Mouse (Mus musculus): ENCODE results near the gene Btla.
A peak's percentile ranks its signal among the peaks of the same experiment; 100 is the strongest.

The Btla gene

DNA sequence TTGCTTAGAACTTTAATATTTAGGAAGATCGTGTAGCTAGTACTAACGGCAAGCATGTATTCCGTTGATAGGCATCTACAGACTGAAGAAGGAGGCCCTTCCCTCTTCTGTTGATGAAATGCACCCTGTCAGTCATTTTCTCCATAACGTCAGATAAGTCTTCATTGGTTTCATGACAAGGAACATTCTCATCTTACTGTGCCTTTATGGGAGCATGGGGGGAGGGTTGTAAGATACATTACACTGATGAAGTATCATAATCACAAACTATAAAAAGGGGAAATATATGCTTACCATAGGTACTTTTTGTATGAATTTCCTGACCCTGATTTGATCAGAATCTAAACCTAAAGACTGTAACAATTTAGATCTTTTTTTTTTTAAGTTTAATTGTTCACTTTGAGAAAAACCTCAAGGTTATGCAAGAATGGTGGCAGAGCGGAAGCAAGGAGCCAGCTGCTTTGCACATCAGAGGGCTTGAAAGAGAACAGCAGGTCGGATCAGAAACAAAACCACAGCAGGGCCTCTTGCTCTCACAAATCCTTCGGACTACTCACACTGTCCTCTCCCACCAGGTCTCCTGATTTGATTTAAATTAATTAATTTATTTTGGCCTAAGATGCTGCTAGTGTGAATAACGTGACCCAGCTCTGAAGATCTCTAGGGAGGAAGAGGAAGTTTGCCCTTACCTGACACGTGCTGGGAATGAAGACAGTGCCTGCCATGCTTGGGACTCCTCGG lies at the start of gene Btla:
TSS of gene Btla (plus strand) at position 668 of the 741 bp plus-strand sequence.
- DNase-seq (ENCODE audit: low spot score in 2 of 2), result peak; percentile 19 to 20

DNA sequence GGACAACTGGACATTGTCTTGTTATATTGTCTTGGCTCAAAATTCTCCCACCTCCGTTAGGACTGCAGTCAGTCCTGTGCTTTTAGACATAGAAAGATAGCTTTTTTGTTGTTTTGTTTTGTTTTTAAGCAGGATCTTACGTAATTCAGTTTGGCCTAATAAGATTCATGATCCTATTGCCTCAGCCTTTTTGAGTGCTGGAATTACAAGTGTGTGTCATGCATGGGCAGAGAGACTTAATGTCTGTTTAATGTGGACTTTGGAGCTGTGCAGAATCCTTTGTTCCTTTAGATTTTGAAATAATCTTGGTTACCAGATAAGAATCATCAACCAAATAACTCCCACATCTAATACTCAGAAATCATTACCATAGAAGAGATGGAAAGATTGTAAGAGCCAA lies 45.6 kb upstream of the Btla start:
- no peak for DNase-seq (ENCODE audit: low spot score in 2 of 2)

DNA sequence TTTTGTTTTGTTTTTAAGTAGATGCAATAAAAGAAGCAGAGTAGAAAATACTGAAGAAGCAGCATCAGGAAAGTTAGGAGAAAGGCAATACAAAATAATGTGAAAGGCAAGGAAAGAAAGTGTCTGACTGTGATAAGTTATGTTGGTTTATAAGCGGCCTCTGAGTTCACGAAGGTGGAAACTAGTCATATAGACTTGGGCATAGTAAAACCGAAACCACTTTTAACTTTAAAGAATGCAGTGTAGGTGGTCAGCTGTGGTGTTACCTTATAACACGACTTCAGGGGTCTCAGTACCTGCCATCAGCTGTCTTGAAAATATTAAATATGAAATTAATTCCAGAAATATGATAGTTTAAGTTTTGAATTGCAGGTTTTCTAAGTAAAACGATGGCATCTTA lies 42.3 kb upstream of the Btla start:
- DNase-seq (ENCODE audit: low spot score in 2 of 2), result no peak

DNA sequence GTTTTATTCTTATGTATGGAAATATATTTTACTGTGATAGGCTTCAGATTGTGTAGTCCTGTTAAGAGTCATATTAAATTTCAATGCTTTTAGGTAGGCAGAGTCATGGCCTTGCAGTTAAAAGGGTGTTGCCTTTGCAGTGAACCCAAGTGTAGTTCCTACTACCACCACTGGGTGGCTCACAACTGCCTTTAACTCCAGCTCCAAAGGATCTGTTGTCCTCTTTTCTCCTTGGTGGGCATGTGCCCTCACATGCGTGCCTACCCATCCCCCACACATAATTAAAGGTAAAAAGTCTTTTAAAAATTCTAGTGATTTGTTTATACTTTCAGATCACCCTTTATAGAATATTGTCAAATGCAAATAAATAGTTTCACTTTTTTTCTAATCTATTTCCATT lies 31.5 kb upstream of the Btla start:
- peak; percentile 21 to 66 for DNase-seq (ENCODE audit: low spot score in 2 of 2)

DNA sequence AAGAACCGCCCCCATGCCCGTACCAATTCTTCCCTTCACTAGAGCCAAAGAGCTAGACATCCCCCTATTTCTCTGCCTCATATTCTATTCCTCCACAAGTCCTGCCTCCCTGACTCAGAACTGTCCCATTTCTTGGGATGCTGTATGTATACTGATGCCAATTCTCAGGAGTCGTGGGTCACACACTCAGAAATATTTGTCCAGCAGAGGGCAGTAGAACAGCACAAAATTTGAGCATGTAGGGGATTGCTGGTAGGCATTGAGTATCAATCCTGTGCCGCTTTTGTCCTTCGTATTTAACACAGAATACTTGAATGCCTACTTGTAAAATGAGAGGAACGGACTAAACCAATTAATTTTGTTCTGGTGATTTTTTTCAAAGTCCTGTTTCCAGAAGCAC lies 27.3 kb upstream of the Btla start:
- DNase-seq (ENCODE audit: low spot score in 2 of 2), result peak in 1 of 2 experiments; percentile 52

DNA sequence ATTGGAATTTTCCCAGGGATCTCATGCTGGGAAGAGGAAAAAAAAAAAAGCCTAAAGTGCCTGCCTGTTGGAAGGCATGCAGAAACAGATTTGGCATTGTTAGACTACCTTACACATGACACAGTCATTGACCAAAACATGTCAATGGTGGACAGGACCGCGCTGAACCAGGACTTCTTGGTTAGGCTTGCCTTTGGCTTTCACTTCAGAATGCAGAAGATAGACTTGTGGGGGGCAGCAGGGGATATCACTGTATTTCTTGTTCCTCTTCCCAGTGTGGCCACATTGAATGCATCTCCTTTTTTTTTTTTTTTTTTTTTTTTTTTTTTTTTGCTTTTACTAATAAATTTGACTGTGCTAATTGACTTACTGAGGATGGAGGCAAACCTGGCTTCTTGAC lies 22.7 kb upstream of the Btla start:
- DNase-seq (ENCODE audit: low spot score in 2 of 2), result no peak

DNA sequence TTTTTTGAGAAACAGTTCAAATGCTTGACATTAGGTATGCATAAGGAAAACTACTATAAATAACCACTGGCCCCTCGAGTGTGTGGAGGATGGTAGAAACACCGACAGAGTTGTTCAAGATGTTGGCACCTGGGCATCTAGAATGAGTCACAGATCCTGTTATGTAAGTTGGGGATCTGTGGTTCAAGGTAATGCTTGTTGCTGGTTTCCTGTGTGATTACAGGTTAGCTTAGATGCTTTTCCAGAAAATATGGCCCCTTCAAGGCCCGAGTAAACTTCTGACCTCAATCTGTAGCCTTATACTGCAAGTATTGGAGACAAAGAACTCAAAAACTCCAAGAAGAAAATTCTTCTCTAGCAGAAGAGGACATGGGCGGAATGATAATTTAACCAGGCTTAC lies 19.7 kb upstream of the Btla start:
- no peak for DNase-seq (ENCODE audit: low spot score in 2 of 2)

DNA sequence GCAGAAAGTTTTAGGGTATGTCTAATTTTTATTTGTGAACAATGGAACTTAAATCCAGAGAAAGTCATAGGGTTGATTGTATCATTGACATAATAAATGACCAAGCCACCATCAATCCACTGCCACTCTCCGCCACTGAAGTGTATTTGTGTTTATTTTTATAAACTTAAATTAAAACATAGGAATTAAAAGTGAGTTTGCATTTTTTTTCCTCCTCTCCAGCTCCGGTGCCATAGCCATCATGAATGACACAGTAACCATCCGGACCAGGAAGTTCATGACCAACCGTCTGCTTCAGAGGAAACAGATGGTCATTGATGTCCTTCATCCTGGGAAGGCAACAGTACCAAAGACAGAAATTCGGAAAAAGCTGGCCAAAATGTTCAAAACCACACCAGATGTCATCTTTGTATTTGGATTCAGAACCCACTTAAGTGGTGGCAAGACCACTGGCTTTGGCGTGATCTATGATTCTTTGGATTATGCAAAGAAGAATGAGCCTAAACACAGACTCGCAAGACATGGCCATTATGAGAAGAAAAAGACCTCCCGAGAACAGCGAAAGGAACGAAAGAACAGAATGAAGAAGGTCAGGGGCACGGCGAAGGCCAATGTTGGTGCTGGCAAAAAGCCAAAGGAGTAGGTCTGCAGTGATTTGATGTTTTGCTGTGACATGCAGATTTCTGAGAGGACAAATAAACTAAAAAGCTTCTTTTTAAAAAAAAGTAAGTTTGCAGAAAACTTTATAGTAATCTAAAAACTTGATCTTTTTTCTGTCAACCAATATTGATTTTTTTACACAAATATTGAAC lies 19.1 kb upstream of the Btla start:
- DNase-seq (ENCODE audit: low spot score in 2 of 2), result no peak

DNA sequence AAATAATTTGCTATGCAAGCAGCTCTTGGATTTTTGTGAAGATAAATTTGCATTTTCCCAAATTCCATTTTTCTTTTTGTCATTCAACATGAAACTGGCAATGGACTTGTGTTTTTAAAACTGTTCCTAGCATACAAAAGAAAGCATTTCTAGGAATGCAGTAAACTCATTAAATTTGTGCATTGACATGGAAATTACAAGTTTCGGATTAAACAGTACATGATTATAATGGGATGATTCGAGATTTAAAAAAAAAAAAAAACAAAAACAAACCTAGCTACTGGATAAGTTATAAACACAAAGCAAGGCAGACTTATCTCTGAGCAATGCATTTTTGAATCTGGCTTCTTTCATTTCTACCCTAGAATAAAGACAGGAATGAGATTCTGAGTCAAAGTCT lies 2.1 kb upstream of the Btla start:
- DNase-seq (ENCODE audit: low spot score in 2 of 2), result no peak

DNA sequence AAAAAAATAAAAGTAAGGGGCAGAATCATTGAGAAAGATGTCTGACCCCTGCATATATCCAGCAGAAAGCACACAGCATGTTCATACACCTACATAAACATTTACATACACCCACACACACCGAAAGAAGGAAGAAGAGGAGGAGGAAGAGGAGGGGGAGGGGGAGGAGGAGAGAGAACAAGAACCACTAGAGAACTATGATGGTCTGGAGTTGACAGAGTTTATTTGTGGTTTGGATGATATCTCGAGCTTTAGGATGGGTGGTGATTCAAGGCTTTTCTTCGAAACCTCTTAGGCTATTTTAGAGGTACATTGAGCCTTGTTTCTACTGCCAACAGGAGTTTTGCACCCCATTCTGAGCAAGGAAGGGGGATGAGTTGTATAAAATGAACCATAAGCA lies 1.3 kb upstream of the Btla start:
- no peak for DNase-seq (ENCODE audit: low spot score in 2 of 2)

DNA sequence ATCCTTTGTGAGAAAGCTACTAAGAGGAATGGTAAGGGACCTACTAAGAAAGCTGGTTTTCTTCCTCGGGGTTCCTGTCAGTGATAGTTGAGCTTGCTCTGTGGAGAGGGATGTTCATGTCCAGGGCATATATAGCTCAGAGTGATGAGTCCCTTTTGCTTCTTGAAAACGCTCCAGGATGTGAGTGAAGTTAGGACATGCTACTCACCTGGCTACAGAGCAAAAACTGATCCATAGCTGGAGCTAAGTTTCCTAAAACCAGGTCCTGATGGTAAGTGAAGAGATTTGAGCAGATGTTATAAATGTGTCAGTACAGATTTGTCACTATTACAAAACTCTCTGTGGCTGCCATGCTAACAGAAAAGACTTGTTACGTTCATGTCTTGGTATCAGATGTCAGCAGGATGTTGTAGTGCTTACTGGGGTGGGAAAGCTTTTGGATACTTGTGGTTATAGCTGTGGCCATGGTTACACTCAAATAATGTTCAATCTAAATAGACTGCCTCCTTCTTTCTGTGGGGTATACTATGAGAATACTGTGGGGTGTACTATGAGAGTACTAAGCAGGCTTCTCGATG lies 405 bp downstream of the Btla start:
- DNase-seq (ENCODE audit: low spot score in 2 of 2), result no peak

DNA sequence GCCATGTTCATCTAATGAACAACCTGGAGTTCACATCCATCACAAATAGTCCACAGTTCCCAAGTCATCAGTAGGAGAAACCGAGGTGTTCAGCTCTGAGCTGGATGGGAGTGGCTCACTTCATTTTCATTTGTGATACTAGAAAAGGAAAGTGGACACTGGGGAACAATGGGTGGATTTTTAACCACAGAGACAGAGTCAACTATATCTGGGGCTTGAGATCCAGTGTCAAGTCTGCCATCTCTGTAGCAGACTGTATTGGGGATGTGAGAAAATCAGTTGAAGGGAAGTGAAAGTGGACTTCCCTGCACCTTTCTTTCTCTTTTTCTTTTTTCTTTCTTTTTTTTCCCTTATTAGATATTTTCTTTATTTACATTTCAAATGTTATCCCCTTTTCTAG lies 2.9 kb downstream of the Btla start:
- no peak for DNase-seq (ENCODE audit: low spot score in 2 of 2)

DNA sequence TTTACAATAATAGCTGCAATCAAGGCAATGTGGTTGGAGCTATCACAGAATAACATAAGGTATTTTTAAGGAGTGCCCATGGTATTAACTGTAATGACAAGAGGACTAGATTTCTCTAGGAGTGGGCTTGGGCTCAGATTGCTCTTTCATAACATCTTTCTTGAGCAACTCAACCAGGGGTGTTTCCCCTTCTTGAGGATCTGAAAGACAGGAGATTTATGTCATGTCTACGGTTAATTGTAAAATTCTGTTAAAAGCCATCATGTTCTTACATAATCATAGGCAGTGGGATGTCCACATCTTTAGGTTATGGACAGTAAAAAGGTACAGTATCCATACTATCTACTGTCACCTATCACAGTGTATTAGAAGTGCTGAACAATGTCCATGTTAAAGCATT lies 7.2 kb downstream of the Btla start:
- no peak for DNase-seq (ENCODE audit: low spot score in 2 of 2)

DNA sequence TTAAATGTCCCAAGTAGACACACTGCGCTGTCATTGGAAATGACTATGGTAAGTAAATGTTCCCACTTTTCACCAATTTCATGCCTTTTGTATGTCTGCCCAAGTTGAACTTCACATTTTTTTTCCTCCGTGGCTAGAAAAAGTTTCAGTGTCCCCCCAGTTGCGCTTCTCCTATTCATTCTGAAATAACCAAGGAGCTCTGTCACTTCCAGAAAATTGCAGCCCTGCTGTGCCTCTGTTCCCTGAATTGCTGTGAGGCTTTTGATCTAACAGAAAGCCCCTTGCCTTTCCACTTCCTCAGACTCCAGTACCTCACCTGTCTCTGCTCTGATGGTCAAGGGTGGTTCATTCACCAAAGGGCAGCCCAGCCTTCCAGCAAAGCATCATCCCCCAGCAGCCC lies 8.9 kb downstream of the Btla start:
- no peak for DNase-seq (ENCODE audit: low spot score in 2 of 2)

DNA sequence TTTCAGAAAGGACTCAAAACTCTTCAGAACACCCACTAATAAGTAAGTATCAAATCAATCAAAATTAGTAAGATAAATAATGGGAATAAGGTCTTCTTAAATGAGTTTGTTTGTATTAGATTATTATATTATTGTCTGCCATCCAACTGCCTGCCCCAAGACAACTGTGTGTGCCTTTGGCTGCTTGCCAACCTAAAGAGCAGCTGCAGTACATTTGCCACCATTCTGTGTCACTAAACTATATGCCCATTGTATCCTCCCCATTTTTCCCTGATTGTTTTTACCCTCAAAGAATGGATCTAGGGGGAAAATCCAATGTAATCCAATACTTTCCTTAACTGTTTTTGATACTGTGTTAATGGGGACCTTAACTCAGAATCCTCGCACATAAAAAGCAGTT lies 18.6 kb downstream of the Btla start:
- DNase-seq (ENCODE audit: low spot score in 2 of 2), result no peak

DNA sequence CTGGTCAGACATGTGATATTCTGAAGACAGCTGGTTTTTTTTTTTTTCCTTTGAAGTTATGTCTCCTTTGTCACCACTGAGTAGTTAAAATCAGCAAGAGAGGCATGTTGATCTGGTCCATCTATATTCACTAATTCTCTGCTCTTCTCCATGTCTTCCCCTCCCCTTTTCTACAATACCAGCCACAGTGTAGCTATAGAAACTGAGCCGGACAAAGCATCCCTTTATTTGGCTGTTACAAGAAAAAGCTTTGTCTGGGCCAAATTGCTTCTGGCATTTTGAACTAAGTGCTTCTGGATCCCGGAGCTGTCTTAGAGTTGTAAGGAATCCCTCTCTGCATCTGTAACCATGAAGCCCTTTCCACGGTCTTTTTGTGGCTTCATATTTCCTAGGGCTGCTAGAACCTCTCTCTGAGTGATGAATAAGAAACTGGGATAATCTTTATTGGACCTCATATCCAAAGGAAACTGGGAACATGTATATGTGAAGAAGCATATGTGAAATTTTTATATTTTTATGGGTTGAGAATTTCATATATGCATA lies 20.9 kb downstream of the Btla start:
- no peak for DNase-seq (ENCODE audit: low spot score in 2 of 2)

DNA sequence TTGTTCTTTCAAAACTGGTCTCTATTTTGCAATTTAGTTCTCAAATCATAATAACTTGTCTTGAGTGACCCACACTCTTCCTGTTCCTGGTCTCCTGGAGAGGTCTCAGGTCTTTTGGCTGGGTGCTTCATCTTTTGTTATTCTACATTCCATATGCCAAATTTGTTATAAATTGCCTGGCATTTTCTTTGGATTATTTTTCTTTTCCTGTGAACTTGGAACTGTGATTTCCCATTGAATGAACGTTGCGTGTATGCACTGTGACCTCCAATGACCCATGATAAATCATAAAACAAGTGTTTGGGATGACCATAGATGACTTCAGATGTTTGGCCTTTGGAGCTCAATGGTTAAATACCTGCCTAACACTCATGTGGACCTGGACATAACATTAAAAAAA lies 25.6 kb downstream of the Btla start:
- no peak for DNase-seq (ENCODE audit: low spot score in 2 of 2)

DNA sequence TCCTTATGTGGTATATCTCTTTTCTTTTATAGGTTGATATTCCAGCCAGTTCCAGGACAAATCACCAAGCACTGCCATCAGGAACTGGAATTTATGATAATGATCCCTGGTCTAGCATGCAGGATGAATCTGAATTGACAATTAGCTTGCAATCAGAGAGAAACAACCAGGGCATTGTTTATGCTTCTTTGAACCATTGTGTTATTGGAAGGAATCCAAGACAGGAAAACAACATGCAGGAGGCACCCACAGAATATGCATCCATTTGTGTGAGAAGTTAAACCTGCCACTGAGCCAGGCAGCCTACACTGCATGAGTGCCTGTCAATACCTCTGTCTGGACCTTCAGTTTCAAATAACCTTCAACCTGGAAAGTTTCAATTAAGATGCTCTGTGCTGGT lies 26.2 kb downstream of the Btla start:
- DNase-seq (ENCODE audit: low spot score in 2 of 2), result no peak

DNA sequence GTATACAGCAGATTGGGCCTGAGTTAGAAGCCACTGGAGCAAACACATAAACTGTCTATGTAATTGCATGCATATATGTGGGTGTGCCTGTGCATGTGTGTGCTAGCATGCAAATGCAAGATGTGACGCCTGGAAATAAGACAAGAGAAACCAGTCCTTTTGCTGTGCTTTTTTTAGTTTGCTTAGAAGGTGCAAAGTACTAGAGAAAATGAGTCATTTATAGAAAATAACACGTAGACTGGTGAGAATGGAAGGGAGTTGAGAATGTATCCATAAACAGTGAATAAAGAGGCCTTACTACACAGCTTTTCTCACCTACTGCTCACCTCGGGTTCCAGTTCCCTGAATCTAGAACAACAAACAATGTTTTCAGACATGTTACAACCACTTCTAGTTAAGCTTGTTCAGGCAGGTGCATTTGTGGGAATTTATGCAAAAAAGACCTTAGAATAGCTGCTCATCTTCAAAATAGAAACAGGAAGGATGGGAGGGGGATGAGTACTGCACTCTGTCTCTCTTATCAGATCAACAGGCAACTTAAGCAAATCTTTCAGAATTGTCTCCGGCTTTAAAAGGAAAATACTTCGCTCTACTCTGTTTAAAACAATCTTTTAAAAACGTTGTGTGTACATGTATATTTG lies 27.8 kb downstream of the Btla start:
- DNase-seq (ENCODE audit: low spot score in 2 of 2), result no peak

DNA sequence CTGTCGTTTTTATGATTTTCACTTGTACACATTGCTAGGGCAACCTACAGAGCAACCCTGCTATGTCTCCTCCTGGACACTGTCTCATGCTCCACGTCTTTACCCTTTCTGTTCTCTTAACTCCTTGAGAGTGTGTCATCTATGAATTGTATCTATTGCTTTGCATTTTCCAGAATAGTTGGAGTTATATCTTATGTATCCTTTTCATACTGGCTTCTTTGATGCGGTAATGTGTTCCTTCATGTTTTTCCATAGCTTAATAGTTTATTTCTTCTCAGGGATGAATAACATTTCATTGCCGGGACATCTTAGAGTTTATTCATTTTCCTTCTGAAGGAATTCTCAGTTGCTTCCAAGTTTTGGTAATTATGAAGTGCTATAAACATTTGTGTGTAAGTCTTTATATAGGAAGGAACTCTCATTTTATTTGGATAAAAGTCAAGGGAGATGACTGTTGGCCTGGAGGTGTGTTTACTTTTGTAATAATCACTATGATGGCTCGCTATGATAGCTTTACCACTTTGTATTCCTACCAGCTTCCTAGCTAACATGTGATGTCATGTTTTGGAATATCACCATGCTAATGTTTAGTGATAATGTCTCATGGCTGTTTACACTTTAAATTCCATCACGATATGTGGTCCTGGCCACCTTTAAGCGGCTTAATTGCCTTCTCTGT lies 31.2 kb downstream of the Btla start:
- DNase-seq (ENCODE audit: low spot score in 2 of 2), result no peak

DNA sequence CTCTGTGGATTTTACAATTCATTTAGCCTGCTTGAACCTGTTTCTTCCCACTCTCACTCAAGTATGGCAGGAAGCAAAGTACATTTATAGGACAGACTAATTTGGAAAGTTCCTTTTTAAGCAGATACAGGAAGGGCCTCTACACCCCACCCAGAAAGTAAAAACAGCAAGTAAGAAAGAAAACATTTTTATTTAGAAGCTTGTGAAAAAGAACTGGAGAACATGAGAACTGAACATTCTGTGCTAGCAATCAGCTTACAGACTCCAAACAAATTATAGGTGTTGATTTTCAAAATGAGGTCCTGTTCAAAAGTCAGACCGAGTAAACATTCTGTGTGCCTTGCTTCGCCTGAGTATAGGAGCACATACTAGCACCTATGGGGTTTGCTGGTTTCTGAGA lies 32.8 kb downstream of the Btla start:
- DNase-seq (ENCODE audit: low spot score in 2 of 2), result no peak

DNA sequence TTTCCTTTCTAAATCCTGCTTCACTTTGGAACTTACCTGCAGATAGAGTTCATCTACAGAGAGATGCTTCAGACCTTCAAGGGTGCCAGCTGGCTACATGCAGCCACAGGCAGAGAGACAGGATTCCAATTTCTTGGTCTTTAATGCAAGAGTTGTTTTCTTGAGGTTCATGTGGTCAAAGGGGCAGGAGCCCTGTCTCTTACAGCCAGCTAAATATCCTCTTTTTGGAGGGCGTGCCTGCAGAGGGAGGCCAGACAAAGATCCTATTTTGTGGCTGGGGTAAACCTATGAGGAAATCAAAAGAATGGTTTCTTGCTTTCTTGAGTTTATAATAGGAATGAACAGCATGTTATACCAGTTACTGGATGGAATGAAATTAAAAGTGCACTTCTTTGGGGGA lies 33.5 kb downstream of the Btla start:
- no peak for DNase-seq (ENCODE audit: low spot score in 2 of 2)
